Mouse (Mus musculus) kidney, adult 18-20 months (tissue): Measurements from ENCODE around the gene Nek6.

ENCODE experiments used
- DNase-seq: peaks from one replicate; pipeline ENCODE4 v3.0.0; 2021

Gene Nek6

DNA sequence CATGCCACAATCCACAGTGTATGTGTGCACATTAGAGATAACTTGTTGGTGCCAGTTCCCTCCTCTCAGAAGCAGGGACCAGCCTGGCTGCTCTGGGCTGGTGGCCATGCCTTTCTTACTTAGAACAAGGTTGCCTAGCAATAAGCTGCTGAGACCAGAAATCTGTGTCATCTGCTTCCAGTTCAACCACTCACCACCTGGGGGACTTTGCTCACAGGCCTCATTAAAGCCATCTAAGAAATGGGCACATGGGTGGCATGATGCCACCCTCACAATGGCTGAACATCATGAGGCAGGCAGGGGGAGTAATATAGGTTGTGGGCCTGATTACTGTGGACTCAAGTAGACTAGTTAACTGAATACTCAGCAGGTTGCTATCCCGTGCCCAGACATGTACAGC lies 1.3 kb upstream of the Nek6 start:
- no peak for DNase-seq

DNA sequence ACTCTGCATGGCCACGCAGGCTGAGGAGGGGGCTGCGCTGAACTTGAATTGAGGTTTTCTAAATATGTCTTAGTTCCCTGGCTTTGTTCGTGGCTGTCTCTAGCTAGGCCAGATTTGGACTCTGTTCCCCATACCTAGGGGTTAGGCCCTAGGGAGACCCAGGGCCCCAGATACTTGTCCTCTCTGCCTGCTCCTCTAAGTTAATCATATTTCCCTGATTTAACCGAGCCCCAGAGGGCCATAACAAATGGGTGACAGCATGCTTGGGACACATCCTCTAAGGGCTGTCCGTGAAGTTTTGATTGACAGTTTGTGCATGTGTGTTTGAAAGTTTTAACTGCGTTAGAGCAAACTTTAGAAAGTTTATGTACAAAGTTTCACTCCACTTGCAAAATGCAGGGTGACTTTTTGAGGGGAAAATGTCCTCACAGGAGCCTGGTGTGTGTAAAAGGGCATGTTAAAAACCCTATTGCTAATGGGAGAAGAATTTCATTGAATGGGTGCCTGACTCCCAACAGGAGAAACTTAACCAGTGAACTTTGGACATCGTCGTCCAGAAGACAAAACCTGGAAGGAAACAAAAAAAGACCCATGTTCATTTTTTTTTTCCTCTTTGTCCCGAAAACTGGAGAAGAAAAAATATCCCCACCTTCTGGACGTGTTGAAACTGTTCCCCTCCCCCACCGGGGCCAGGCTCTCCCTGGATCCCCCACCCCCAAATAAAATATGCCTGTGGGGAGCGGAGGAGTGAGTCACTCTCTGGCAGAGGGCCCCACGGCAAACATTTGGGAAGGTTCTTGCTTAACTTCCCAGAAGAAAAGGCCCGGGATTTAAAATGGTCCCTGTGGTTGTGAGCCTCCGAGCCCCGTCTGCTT lies 1.1 kb downstream of the Nek6 start:
- DNase-seq, result peak; percentile 39

DNA sequence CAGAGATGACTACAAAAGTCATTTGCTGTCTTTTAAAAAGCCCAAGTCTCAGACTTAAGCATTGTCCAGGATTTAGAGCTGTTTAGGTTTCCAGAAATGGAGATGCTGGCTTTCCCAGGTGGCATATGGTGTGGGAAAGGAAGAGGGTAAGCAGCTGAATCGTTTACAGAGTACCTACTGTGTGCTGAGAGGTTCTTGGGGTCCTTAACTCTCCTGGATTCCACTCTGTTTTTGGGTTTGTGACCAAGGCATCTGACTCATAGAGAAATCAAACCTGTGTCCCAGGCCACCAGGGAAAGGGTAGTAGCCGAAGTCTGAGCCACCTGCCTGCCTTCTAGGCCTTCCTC lies 1.7 kb downstream of the Nek6 start:
- DNase-seq, result no peak

DNA sequence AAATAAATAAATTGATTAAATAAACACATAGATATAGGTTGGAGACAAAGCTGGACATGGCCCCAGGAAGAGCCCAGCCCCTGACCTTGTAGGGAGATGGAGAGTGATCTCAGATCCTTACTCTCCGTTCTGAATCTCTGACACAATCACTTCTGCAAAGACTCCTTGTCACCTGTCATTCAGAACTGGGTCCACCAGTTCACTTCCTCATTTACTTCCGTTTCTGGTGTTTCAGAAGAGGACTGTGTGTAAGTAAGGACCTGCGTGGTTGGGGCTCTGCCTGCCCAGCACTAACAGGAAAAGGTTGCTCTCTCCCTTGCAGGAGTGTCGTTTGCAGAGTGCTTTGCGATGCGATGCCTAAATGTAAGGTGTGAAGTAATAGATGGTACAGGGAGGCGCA lies 3.0 kb downstream of the Nek6 start:
- no peak for DNase-seq

DNA sequence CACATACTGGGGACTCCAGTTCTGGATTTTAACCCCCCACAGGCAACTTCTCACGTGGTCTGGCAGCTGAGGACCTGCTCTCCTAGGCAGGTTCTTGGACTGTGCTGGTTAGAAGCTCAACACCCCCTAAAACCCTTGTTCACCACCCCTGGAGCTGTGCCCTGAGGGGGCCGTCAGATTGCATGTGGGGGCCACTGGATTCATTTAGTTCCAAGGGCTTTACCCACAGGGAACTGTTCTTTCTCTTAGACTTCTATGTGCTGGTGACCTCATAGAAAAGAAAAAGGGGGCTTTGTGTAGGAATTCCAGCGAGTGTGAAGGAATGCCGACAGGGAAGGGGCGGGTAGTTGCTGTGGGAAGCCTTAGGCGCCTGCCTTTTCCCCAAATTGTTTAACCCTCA lies 4.0 kb downstream of the Nek6 start:
- no peak for DNase-seq

DNA sequence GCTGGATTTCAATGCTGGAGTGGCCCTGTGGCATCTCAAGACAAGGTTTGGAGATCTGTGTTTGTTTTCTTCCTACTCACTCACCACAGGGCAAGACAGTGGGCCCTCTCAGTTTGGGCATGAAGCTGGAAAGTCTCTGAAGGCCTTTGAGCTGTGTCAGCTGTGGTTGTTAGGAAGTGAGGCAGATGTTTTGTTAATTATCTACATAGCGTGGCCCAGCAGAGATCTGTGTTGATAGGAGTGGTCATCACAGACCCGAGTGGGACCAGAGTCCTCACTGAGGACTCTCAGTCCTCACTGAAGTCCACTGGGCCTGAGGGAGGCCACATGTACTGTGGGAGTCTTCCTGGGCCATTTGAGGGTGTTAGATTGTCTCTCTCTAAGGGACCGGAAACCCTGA lies 5.0 kb downstream of the Nek6 start:
- DNase-seq, result no peak

DNA sequence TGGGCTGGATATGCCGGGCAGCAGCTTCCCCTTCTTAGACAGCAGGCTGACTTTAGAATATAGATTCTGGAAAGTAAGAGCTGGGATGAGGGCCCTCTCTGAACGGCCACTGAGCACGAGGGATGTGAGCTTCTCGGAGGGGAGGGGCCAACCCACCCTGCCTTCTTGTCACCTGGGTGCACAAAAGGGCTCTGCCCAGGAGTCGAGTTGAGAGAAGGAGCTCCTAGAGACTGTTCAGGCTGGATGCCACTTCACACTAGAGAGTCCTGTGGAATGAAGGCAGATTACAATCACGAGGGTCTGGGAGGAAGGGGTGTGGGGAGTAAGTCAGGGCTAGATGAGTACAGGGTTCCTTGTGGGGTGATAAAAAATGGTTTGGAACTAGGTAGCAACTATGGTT lies 5.6 kb downstream of the Nek6 start:
- DNase-seq, result no peak

DNA sequence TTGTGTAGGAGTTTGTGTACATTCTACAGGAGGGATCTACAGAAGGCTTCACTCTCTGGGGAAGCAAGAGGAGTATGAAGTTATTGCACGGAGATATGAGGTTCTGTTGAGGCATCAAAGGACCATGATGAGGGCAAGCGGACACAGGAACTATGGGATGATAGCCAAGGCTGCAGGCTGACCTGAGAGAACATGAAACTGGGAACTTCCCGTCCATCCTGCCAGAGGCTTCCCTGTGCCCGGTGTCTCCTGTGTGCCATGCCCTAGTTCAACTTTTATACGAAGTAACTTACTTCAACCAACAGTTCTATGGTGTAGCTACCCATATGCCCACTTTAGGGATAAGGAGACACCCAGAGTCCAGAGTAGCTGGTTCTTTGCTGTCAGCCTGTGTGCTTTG lies 7.3 kb downstream of the Nek6 start:
- no peak for DNase-seq

DNA sequence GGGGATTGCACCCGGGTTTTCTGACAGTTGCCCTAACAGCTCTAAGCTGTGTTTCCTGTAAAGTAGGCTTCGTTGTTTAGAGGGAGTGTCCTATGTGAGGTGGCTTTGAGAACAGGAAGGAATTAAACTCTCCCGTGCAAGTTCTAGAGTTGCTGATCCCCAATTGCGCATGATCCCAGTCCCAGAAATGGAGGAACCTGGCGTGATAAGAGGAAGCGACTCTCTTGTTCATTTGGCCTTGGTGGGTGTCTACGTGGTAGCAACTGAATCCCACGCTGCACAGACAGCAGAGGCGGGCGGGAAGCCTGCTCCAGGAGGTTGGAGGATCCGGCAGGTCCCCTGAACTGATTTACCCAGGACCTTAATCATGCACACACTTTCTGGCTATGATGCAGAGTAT lies 8.5 kb downstream of the Nek6 start:
- no peak for DNase-seq

DNA sequence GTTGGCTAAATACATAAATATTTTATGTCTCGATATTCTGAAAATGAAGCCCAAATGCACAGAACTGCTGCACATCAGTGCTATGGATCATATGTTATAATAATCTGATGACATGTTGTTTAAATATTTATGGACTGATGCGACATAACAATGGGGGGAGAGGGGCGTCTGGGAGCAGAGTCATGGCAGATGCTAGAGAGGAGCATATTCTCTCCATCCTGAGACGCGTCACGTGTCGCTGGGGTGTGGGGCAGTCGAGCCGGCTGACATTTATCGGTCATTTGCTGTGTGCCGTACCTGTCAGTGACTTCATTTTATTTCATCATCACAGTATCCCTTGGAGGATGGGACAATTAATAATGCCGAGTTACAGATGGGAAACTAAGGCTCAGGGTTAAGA lies 10.2 kb downstream of the Nek6 start:
- DNase-seq, result no peak

DNA sequence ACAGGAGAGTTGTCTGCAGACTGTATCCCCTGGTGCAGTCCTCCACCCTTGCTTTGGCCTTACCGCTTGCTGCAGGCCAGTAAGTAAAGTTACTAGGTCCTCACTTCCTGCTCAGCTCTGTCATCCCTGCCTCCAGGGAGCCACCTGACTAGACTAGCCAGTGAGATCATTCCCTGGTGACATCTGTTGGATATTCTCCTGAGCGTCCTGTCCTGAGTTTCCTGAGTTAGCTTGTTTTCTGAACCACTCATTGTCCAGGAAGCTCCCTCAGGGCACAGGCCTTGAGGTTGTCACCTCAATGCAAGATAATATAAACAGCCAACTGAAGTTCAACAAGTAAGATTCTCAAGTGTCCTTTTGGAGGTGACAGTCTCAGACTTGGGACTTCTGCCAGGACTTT lies 10.9 kb downstream of the Nek6 start:
- no peak for DNase-seq

DNA sequence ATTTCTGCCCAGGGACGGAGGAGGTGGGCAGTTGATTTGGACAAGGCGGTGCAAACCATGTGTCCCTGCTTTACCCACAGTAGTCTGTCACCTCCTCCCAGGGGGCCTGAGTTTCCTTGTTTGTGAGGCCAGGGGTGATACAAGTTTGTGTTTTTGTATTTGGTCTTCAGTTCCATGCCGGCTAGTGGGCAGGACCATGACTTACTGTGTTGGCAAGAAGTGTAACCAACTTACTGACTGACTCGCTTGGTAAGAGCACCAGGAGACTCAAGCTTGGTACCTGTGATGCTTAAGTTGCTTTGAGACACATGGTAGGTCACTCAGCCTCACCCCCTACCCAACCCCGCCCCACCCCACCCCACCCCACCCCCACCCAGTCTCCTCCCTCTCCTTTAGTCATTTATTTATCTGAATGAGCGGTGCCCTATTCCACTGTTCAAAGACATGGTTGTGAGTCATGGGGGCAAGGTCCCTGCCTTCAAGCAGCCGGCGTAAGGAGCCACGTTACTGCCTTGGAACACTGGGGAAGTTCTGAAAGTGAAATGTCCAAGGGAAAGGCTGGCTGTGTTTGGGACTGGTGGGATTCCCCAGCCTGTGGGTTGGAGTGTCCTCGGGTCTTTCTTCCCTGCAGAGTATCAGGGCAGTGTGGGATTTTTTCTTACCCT lies 12.5 kb downstream of the Nek6 start:
- peak; percentile 40 for DNase-seq

DNA sequence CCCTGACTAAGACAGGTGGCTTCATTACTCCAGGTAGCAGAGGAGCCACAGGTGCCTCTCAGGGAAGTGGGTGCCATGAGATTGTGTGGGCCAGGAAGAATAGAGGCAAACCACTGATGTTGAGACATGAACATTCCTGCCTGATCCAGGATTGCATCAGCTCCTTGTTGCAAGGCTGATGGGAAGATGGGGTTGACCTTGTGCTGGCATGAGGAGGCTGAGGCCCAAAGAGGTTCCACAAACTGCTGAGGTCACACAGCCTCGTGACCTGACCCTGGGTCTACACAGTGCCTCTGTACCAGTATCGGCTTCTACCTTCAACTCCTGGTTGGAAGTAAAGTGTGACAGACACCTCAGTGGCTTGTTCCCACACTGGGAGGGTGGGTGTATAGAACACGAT lies 13.6 kb downstream of the Nek6 start:
- DNase-seq, result no peak

DNA sequence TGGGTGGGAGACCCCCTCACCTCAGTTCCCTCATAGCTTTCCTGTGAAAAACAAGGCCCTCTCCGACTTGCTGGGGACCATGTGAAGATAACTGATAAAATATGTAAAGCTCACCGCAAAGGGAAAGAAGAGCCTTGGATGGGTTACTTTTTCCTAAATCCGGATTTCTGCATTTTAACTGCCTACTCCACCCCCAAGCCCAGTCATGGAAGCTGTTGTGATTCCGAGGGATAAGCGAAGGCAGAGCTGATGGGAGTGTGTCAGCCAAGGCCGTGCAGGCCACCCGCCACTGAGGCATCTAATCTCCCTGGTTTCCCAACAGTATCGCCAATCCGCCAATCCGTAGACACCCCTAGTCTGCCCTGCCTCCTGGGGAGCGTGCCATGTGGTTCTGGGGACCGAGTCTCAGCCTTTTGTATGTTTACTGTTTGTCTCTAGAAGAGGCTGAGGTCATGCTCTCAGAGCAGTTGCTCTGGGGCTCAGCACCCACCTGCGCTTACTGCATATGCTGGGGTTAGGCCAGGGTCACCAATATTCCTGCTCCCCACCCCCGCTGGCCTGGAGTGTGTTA lies 18.2 kb downstream of the Nek6 start:
- DNase-seq, result no peak

DNA sequence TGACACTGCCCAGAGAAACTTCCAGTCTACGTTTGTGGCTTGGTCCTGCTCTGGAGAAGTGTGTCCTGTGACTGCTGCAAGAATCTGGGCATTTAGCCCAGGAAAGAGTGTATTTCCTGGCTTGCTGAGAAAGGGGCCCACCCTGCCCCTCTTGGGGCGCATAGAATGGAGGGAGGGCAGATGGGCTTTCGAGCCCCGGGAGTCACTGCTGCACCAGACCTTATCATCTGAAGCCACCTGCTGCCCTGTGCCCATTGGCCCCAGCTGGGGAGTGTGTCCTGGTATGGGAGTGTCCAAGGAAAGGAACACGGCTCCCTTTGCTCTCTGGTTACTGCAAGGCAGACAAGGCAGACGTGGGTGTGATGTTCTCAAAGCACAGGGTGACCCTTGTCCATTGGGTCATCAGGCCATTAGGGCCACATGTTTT lies 19.5 kb downstream of the Nek6 start:
- peak; percentile 47 for DNase-seq

DNA sequence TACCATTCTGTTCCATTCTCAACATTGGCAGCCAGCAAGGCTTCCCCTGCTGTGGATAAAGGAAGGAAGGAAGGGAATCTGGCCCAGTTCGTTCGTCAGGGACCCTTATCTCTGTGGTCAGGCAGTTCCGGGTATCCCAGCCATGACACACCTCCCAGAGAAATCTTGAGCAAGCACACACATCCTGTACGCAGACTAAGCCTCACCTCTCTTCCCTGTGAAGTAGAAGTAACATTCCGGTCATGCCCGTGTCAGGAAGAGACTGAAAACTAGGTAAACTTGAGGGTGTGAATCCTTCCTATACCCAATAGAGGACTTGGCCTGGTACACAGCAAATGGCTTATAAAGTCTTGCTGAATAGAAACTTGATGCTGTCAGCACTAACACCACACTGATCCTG lies 21.9 kb downstream of the Nek6 start:
- DNase-seq, result peak; percentile 52

DNA sequence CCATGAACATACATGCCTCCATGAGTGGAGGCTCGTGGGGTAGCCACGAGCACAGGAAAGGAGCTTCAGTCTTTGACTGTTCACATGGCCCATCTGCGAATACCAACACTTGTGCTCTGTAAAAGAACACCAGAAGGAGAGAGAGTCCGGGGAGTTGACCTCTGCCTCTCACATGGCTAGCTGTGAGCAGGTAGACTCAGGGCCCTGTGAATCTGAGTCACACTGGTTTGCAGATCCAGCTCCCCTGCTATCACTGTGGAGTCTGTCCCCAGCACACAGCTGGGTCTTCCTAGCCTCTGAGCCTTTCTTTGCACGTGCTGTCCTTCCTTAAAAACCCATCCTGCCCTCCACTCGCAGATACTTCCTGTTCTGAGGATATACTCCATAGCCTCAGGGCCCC lies 22.3 kb downstream of the Nek6 start:
- peak; percentile 24 for DNase-seq

DNA sequence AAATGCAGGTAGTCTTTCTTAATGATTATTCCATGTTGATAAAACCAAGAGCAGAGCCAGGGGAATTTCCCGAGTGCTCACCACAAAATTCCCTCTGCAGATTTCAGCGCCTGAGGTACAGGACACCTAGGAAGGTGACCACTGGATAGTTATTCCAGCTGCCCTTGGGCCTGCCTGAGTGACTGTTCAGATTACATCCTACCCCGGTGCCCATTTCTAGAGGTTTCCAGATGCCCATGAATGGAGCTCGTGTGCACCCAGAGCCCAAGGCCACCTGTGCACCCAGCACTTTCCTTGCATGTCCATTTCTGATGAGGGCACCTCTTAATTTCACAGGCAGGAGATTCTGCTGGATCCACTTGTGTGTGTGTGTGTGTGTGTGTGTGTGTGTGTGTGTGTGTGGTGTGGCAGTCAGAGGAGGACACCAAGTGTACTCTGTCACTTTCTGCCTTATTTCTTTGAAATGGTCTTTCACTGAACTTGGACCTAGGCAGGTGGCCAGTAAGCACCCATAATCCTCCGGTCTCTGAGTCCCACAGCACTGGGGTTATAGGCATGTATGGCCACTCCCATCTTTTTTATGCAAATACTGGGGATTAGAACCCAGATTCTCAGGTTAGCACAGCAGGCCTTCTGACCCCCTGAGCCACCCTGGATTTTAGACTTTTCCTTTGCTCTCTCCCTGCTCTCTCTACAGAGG lies 22.9 kb downstream of the Nek6 start:
- no peak for DNase-seq

DNA sequence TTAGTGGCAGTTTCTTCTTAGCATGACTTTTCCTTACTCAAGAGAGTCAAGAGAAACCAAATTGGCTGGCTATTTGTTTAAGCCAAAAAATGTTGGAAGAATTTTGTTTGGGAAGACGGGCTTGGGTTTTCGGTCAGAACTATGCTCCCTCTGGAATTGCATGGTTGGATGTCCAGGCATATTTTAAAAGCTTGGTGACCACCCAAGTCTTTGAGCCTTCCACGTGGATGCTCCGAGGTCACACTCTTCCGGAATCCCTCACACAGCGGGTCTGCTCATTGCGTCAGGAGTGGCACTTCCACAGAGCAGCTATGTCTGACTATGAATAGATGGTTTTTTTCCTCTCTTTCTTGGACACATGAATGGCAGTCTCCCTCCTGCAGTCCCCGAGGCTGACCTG lies 23.6 kb downstream of the Nek6 start:
- no peak for DNase-seq

DNA sequence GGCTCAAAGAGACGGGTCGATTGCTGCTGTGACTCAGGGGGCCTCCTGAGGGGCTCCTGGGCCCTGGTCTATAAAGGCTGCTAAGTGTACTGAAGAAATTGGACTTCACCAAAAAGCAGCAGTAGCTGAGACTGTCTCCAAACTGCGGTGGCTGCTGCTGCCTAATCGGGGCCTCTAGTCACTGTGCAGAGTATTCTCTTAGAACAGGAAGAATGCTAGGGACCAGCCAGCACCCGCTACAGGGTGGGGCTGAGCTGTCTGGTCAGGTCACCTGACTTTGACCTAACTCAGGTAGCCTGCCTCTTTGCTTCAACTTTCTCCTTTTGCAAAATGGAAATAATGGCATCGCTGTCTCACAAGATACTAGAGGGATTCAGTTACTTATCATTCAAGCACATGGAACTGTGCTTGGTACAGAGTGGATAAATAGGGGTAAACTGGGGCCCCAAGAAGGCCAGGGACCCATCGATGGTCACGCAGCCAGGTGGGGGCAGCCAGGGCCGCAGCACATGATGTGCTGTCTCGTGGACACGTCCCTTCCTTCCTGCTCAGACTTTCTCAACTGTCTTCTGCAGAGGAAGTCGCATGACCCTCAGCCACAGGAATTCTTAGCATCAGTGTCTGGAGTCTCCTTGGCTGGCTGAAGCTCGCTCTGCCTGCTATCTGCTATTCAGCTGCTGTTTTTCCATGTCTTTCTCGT lies 24.2 kb downstream of the Nek6 start:
- DNase-seq, result peak; percentile 25

DNA sequence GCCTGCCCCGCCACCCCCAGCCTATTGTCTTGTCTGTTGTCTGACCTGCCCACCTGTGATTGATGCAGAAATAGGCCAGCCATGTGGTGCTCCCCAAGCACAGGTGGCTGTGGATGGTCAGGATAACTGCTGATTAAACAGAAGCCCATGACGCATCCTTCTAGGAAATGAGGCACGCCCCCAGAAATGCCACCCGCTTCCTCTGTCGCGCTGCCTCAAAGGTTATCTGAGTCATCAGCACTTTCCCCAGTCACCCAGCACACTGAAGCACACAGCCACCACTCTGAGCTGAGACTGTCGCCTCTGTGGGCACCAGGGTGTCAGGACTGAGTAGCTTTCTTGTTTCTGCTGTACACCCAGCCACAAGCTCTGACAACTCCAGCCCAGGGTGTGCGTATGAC lies 24.9 kb downstream of the Nek6 start:
- DNase-seq, result peak; percentile 26

DNA sequence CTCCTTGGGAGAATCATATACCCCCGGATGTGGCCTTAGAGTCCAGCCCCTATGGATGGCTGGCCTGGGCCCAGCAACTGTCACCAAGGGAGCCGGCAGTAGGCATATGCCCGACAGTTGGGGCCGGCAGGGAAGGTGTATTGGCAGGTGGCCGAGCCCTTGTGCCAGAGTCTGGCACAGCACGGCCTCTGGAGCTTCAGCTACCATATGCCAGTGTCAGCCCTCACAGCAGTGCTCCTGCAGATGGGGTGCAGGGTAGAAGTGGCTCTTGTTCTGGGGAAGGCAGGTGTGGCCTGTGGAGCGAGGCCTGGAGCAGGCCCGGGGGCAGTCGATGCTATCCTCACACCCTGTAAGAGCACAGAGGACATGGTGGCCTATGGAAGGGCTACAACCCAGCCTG lies 28.2 kb downstream of the Nek6 start:
- no peak for DNase-seq

DNA sequence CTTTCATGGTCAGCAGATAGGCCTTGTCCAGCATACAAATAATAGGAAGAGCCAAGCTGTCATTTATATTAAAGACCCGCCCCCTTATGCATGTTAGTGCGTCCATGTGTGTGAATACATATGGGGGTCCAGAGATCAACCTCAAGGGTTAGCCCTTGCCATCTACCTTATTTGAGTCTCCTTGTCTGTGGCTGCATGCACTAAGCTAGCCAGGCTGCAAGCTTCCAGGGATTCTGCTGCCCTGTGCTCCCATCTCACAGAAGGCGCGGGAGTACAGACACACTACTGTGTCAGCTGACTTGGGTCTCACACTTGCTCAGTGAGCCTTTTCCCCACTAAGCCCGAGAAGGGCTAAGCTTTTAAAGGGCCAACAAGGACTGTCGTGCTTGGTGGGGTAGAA lies 29.2 kb downstream of the Nek6 start:
- no peak for DNase-seq
